Mouse (Mus musculus) forebrain, embryonic 16.5 days (tissue): ENCODE data around the gene Gm28051. TPM values are rescaled to one million over a fixed set of nuclear protein-coding genes. Genes with fewer than 3 reads are reported as not detected.
A peak's percentile ranks its signal among the peaks of the same experiment; 100 is the strongest.

Experiments
- ATAC-seq: fragments of 200-750 bp; cut with Nextera tagmentation; 2 replicates; pipeline ENCODE4 v1.8.0; 2017; ENCODE audit warnings: mild to moderate bottlenecking, moderate library complexity
- H3K27ac ChIP-seq: fragments of 300-500 bp; sonication (generic); 2 replicates; pipeline ENCODE4 v1.5.1; 2014; ENCODE audit warnings: low read length, control low read depth
- H3K27me3 ChIP-seq: fragments of 300-500 bp; sonication (generic); replicated peaks from 2 replicates; pipeline ENCODE4 v1.6.1; 2014; ENCODE audit warnings: low read length; ENCODE audit not compliant: control insufficient read depth, insufficient read depth
- H3K36me3 ChIP-seq: fragments of 300-500 bp; sonication (generic); 2 replicates; pipeline ENCODE4 v1.6.1; 2014; ENCODE audit not compliant: control insufficient read depth, insufficient read depth
- H3K4me1 ChIP-seq: fragments of 300-500 bp; sonication (generic); replicated peaks from 2 replicates; pipeline ENCODE4 v1.6.1; 2014; ENCODE audit warnings: low read length; ENCODE audit not compliant: control insufficient read depth, insufficient read depth
- H3K4me2 ChIP-seq: fragments of 300-500 bp; sonication (generic); 2 replicates; pipeline ENCODE4 v1.6.1; 2014; ENCODE audit warnings: mild to moderate bottlenecking, low read length, control low read depth
- H3K4me3 ChIP-seq: fragments of 300-500 bp; sonication (generic); replicated peaks from 2 replicates; pipeline ENCODE4 v1.5.1; 2014; ENCODE audit warnings: mild to moderate bottlenecking, low read length, control low read depth
- H3K9ac ChIP-seq: fragments of 300-500 bp; sonication (generic); replicated peaks from 2 replicates; pipeline ENCODE4 v1.6.1; 2014; ENCODE audit warnings: low read depth, low read length, control low read depth
- H3K9me3 ChIP-seq: fragments of 300-500 bp; sonication (generic); 2 replicates; pipeline ENCODE4 v1.6.1; 2016; ENCODE audit warnings: low read length; ENCODE audit not compliant: control insufficient read depth
- WGBS: fragments of 180-500 bp; shearing (Covaris S2); extraction: QIAGEN DNeasy Blood & Tissue Kit; methylation state at CpG from one replicate; pipeline ENCODE4 v1.1.7; 2014; 5-methylcytosine and 5-hydroxymethylcytosine counted together
- polyA plus RNA-seq: library from polyadenylated mRNA; unstranded; fragments of >200 nt; fragmentation: Nextera tagmentation; extraction: Ambion mirVana; gene quantifications from 2 replicates; pipeline ENCODE4 v1.2.1, GENCODE M21; 2015

Gm28051 gene
- polyA plus RNA-seq, 1 experiment from 2014 or later, result not detected

DNA sequence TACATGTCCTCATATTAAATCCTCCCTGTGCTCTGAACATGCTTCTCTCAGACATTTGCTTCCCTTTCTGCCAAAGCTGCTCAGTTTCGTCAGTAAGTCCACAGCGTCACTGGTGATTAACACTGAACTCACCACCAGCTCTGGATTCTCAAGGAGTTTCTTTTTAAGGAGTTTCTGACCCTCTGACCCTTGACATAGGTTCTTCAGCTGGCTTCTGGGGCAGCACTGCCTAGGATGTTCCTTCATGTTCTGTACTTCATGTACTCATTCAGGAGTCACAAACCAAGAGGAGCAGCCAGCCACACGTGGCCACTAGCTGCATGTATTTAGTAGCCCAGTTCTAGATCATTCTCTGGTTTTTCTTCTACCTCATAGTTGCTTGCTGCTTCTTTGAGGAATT is 9.3 kb downstream of the Gm28051 start:
- no peaks in the 10 kb centered on the region for H3K9me3 ChIP-seq
- H3K4me1 ChIP-seq, result peaks cover 10% of the 10 kb centered on the region
- no peak overlapping the region for H3K4me3 ChIP-seq
- H3K9ac ChIP-seq, result no peak overlapping the region
- H3K27me3 ChIP-seq, result no peaks in the 10 kb centered on the region
- H3K27ac ChIP-seq, result no peak overlapping the region
- WGBS, result 90% methylated on average over 3 of the region's 3 CpGs
- no peak for ATAC-seq
- peaks cover 2% of the 10 kb centered on the region; the same call in 1 of the 2 replicates for H3K36me3 ChIP-seq
- H3K4me2 ChIP-seq, result no peak overlapping the region

DNA sequence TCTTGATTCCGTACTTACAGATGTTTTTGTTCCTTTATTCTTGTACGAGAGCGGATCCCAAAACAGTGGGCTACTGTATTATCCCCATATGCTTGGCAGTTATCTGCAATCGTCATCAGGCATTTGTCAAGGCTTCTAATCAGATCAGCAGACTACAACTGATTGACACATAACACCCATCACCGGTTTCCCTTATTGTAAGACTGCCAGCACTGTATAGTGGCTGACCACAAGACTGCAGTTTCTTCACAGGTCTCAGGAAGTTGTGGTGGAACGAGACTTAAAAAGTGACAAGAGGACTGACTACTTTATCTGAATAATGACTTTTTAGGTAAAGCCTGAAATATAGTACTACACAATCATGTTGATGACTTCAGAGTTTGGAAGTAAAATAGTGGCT is 12.7 kb downstream of the Gm28051 start:
- Histone ChIP-seq H3K9me3 (no peaks in the 10 kb centered on the region), H3K27ac (no peak overlapping the region), H3K4me1 (peaks cover 21% of the 10 kb centered on the region), H3K9ac (no peak overlapping the region), H3K4me3 (no peak overlapping the region), H3K27me3 (no peaks in the 10 kb centered on the region), H3K36me3 (peaks cover 2% of the 10 kb centered on the region; the same call in 1 of the 2 replicates), H3K4me2 (peak overlapping the region; percentile 74; the same call in 1 of the 2 replicates)
- WGBS, result 47% methylated on average over 6 of the region's 6 CpGs
- no peak for ATAC-seq

DNA sequence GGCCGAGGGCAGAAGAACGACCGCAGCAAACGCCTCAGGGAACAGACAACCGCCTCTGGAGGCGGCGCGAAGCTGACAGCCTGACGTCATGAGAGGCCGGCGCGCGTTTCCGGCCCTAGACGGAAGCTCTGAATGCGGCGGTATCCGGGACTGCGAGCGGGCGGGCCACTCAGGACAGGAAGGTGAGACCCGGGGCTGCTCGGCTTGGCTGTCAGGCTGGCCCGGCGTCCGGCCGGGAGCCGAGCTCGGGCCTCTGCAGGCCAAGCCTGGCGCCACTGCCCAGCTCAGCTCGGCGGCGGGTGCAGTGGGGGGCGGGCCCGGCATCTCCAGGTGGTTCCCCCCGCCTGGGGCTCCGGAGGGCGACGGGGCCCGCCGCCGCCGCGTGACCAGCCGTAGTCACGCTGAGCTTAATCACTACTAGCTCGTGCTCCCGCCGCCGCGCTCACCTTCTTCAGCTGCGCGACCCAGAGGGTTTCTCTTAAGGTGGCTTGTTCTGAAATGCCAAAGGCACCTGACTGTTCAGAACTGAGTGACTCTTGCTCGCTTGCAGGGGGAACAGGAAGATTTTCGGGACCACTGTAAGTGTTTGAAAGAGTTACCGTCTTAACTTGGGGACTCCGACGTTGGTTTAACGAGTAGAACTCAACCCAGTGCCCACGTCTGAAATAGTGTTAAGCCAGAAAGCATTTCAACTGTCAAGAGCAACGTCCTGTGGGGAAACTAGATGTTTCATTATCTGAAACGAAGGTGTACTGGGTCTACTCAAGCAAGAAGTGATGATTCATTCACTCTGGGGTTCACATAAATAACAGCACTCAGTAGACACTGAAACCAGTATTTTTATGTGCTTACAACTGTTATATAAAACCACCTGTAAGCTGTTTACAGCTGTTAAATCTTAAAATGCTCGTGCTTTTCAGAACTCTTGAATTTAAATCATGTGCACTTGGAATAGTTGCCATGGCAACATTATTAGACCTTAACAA is 13.7 kb downstream of the Gm28051 start, which contains the start of the genes Moap1 and Tmem251:
Moap1 (minus strand) TSS at position 73 of the 986 bp plus-strand sequence.
Tmem251 (plus strand) TSS at position 174 of the 986 bp plus-strand sequence.
- WGBS, result under 1% methylated on average over 61 of the region's 63 CpGs
- peak within 1 kb of the TSS; percentile 83 for H3K4me3 ChIP-seq
- peaks cover 2% of the 10 kb centered on the region; the same call in 1 of the 2 replicates for H3K36me3 ChIP-seq
- peak within 1 kb of the TSS; percentile 90 for H3K27ac ChIP-seq
- peak within 1 kb of the TSS; percentile 74 for H3K4me2 ChIP-seq
- no peaks in the 10 kb centered on the region for H3K9me3 ChIP-seq
- no peaks in the 10 kb centered on the region for H3K27me3 ChIP-seq
- ATAC-seq, result peak; percentile 98
- peak within 1 kb of the TSS; percentile 76 for H3K9ac ChIP-seq
- peaks cover 21% of the 10 kb centered on the region for H3K4me1 ChIP-seq

DNA sequence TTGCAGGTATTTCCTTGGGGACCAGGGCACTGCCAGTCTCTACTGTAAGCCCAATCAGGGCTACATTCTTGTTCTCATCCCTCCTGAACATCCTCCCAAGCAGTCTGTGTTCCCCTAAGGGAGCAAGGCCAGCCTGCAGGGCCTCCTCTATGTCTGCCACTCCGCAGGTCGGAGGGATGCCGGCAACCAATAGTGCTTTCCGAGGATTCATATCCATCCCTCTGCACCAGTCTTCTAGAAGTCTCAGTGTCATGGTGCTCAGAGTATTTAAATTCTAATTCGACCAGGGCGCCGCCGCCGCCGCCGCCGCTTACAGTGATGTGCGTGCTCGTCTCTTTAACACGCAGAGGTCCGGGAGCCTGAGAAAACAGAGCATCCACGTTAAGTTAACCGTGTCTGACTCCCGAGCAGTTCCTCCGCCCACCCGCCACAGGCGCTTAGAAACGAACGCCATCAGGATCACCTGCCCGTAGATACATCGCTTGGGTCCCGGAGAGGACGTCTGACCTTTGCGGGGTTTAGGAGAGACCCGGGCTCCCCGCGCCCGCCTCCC is 14.5 kb downstream of the Gm28051 start:
- Histone ChIP-seq H3K27me3 (no peaks in the 10 kb centered on the region), H3K27ac (peak overlapping the region; percentile 90), H3K4me1 (peaks cover 21% of the 10 kb centered on the region), H3K4me3 (peak overlapping the region; percentile 83), H3K9me3 (no peaks in the 10 kb centered on the region), H3K36me3 (peaks cover 2% of the 10 kb centered on the region; the same call in 1 of the 2 replicates), H3K4me2 (peak overlapping the region; percentile 74), H3K9ac (peak overlapping the region; percentile 76)
- 0% methylated on average over 33 of the region's 33 CpGs for WGBS
- ATAC-seq, result peak; percentile 65

DNA sequence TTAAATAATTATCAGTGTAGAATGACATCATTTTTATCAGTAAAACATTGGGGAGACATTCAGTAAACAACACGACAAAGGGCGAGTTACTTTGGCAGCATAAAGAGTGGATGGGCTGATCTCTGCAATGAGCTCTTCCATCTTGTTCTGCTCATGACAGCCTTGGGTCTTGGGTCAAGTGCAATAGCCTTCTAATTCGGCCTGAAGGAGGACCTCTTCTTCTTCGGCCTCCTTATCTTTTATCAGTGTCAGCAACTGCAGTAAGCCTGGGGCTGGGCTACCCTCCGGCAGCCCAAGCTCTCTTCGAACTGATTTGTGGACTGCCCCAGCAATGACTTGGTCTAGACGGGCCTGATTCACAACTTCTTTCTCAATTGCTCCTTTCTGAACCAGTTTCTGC is 15.5 kb downstream of the Gm28051 start:
- Histone ChIP-seq H3K4me2 (no peak overlapping the region), H3K9ac (no peak overlapping the region), H3K4me1 (peaks cover 21% of the 10 kb centered on the region), H3K36me3 (peaks cover 2% of the 10 kb centered on the region; the same call in 1 of the 2 replicates), H3K9me3 (no peaks in the 10 kb centered on the region), H3K27ac (no peak overlapping the region), H3K27me3 (no peaks in the 10 kb centered on the region), H3K4me3 (no peak overlapping the region)
- ATAC-seq, result no peak
- WGBS, result 88% methylated on average over 7 of the region's 7 CpGs

DNA sequence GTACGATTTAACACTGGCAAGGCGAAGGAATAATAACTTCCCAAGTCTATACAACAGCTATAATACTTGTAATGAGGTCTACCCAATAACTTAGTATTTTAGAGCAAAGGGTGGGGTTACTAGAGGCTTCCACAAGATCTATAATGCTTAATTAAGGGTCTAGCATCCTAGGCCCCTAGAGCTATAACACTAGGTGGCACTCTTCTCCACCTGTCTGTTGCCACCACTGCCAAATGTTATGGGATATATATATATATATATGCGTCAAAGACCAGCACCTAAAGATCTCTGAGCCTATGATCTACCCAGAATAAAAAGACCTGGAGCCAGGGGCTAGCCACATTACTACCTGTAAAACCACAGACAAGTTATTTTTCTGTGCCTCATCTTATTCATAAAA is 17.3 kb downstream of the Gm28051 start:
- Histone ChIP-seq H3K27me3 (no peaks in the 10 kb centered on the region), H3K36me3 (no peaks in the 10 kb centered on the region), H3K4me1 (peaks cover 21% of the 10 kb centered on the region), H3K27ac (no peak overlapping the region), H3K4me2 (no peak overlapping the region), H3K9ac (no peak overlapping the region), H3K9me3 (no peaks in the 10 kb centered on the region), H3K4me3 (no peak overlapping the region)
- WGBS, result 61% methylated on average over 3 of the region's 3 CpGs
- no peak for ATAC-seq

DNA sequence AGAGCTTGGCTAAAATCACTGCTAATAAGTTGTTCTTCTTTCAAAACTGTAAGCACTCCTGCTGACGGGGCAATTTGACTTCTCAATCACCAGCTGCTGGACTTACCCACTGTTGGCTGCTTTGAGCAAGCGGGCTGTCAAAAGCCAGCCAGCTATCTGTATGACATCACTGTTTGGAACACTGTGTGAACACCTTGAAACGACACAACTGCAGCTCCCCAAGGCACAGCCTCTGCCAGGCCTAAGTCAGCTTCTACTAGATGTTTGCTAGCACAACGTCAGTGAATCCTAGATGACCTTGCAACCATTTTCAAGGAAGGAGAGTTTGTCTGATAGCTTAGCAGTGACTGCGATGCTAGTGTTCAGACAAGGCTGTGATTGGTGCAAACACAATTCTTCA is 18.5 kb downstream of the Gm28051 start:
- no peak for ATAC-seq
- H3K4me1 ChIP-seq, result peaks cover 12% of the 10 kb centered on the region
- no peak overlapping the region for H3K4me3 ChIP-seq
- 73% methylated on average over 5 of the region's 5 CpGs for WGBS
- no peak overlapping the region for H3K4me2 ChIP-seq
- H3K9me3 ChIP-seq, result no peaks in the 10 kb centered on the region
- no peak overlapping the region for H3K27ac ChIP-seq
- H3K27me3 ChIP-seq, result no peaks in the 10 kb centered on the region
- H3K9ac ChIP-seq, result no peak overlapping the region
- no peaks in the 10 kb centered on the region for H3K36me3 ChIP-seq

DNA sequence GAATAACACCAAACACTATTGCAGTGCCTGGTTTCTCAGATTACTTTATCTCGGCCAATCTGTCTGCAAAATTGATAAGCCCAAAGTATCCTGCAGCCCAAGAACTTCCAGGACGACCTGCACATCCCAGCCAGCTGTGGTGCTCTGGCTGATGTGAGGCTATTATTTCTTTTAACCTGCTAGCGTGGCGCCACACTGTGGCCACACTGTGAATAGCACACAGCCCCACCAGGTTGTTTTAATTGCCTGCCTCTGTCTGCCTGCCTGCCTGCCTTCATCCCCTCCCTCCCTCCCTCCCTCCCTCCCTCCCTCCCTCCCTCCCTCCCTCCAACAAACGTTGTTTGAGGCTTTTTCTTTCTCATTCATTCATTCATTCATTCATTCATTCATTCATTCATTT is 24.2 kb downstream of the Gm28051 start:
- Histone ChIP-seq H3K9me3 (no peaks in the 10 kb centered on the region), H3K4me3 (no peak overlapping the region), H3K27ac (no peak overlapping the region), H3K4me2 (no peak overlapping the region), H3K9ac (no peak overlapping the region), H3K27me3 (no peaks in the 10 kb centered on the region), H3K4me1 (peaks cover 21% of the 10 kb centered on the region), H3K36me3 (no peaks in the 10 kb centered on the region)
- WGBS, result 14% methylated on average over 4 of the region's 5 CpGs
- no peak for ATAC-seq
